Mouse (Mus musculus) neural tube, embryonic 14.5 days (tissue): ENCODE results near the gene Gm9944. TPM values are rescaled to one million over a fixed set of nuclear protein-coding genes. Genes with fewer than 3 reads are reported as not detected.

Experiments
- ATAC-seq: fragments of 200-750 bp; cut with Nextera tagmentation; 2 replicates; pipeline ENCODE4 v1.8.0; 2017; ENCODE audit warnings: low read depth, mild to moderate bottlenecking, moderate TSS enrichment, moderate library complexity
- H3K27ac ChIP-seq: fragments of 300-500 bp; sonication (generic); 2 replicates; pipeline ENCODE4 v1.5.1; 2014; ENCODE audit warnings: low read depth, mild to moderate bottlenecking, control low read depth, low read length, moderate library complexity, mixed read lengths
- H3K27me3 ChIP-seq: fragments of 300-500 bp; sonication (generic); 2 replicates; pipeline ENCODE4 v1.6.1; 2014; ENCODE audit warnings: low read length; ENCODE audit not compliant: control insufficient read depth, insufficient read depth
- H3K36me3 ChIP-seq: fragments of 300-500 bp; sonication (generic); 2 replicates; pipeline ENCODE4 v1.6.1; 2014; ENCODE audit warnings: low read length, mixed read lengths; ENCODE audit not compliant: control insufficient read depth, insufficient read depth
- H3K4me1 ChIP-seq: fragments of 300-500 bp; sonication (generic); 2 replicates; pipeline ENCODE4 v1.6.1; 2014; ENCODE audit warnings: low read length; ENCODE audit not compliant: control insufficient read depth, insufficient read depth
- H3K4me2 ChIP-seq: fragments of 300-500 bp; sonication (generic); 2 replicates; pipeline ENCODE4 v1.6.1; 2014; ENCODE audit warnings: mild to moderate bottlenecking, low read depth, low read length, control low read depth
- H3K4me3 ChIP-seq: fragments of 300-500 bp; sonication (generic); 2 replicates; pipeline ENCODE4 v1.5.1; 2014; ENCODE audit warnings: low read depth, low read length, control low read depth, mixed read lengths
- H3K9ac ChIP-seq: fragments of 300-500 bp; sonication (generic); replicated peaks from 2 replicates; pipeline ENCODE4 v1.6.1; 2014; ENCODE audit warnings: low read depth, mild to moderate bottlenecking, control low read depth, low read length, mixed read lengths
- H3K9me3 ChIP-seq: fragments of 300-500 bp; sonication (generic); 2 replicates; pipeline ENCODE4 v1.6.1; 2016; ENCODE audit warnings: low read length; ENCODE audit not compliant: control insufficient read depth
- WGBS: fragments of 180-500 bp; shearing (Covaris S2); extraction: QIAGEN DNeasy Blood & Tissue Kit; methylation state at CpG from one replicate; pipeline ENCODE4 v1.1.7; 2014; 5-methylcytosine and 5-hydroxymethylcytosine counted together
- polyA plus RNA-seq: library from polyadenylated mRNA; unstranded; fragments of >200 nt; fragmentation: Nextera tagmentation; extraction: Ambion mirVana; gene quantifications from 2 replicates; pipeline ENCODE4 v1.2.1, GENCODE M21; 2014

The Gm9944 gene
- polyA plus RNA-seq, 1 experiment from 2014 or later, result not detected

DNA sequence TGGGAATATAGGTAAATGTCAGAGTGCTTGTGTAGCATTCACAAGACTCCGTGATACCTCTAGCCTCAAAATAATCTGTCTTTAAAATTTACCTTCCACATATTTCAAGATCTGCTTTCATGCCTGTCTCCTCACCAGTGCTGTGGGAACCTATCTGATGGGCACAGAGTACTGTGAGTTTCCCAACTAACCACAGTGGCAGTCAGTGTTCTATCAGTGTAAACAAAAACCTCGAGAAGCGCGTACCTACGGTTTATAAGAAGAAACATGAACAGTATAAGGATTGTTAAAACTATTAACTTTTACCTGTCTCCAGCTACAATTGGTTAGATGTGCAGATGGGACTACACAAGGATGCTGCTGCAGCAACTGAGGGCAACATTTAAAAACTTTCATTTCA is 19.9 kb downstream of the Gm9944 start:
- Histone ChIP-seq H3K9me3 (no peaks in the 10 kb centered on the region), H3K9ac (no peak overlapping the region), H3K27me3 (no peaks in the 10 kb centered on the region), H3K36me3 (no peaks in the 10 kb centered on the region), H3K4me2 (no peak overlapping the region), H3K4me3 (no peak overlapping the region), H3K27ac (no peak overlapping the region), H3K4me1 (no peaks in the 10 kb centered on the region)
- ATAC-seq, result no peak
- 93% methylated on average over 5 of the region's 5 CpGs for whole genome bisulfite sequencing

DNA sequence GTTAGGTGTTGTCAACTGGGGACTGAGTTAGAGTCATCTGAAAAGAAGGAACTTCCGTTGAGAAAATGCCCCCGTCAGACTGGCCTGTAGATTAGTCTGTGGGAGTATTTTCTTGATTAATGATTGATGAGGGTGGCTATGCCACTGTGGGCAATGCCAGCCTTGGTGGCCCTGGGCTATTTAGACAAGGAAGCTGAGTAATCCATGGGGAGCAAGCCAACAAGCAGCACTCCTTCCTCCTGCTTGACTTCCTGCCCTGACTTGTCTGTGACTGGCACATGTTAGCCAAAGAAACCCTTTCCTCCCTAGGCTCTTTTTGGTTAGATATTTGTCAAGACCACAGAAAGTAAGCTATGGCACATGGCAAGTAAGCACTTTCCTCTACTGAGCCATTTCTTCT is 22.4 kb downstream of the Gm9944 start:
- Histone ChIP-seq H3K4me2 (no peak overlapping the region), H3K36me3 (no peaks in the 10 kb centered on the region), H3K4me1 (no peaks in the 10 kb centered on the region), H3K4me3 (no peak overlapping the region), H3K9ac (no peak overlapping the region), H3K9me3 (no peaks in the 10 kb centered on the region), H3K27me3 (no peaks in the 10 kb centered on the region), H3K27ac (no peak overlapping the region)
- no peak for ATAC-seq
- WGBS, result 92% methylated on average over 2 of the region's 2 CpGs

DNA sequence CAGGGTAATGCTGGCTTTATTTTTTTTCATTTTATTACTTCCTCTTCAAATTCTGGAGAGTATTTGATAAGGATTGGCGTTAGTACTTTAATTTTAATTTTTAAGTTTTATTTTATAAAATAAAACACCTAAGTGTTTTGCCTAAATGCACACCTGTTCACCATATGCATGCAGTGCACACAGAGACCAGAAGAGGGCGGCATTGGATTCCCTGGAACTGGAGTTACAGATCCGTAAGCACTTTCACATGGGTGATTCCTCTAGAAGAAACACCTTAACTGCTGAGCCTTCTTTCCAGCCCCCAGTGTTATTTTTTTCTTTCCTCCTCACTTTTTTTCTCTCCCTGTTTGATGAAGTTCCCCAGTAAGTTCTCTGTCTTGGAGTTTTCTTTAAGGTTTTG is 24.2 kb downstream of the Gm9944 start:
- no peaks in the 10 kb centered on the region for H3K9me3 ChIP-seq
- no peak overlapping the region for H3K9ac ChIP-seq
- no peaks in the 10 kb centered on the region for H3K36me3 ChIP-seq
- H3K27me3 ChIP-seq, result no peaks in the 10 kb centered on the region
- 24% methylated on average over 3 of the region's 3 CpGs for WGBS
- H3K4me1 ChIP-seq, result no peaks in the 10 kb centered on the region
- ATAC-seq, result no peak
- no peak overlapping the region for H3K27ac ChIP-seq
- no peak overlapping the region for H3K4me3 ChIP-seq
- H3K4me2 ChIP-seq, result no peak overlapping the region

- Histone ChIP-seq H3K4me1 (no peaks in the 10 kb centered on the region), H3K9me3 (no peaks in the 10 kb centered on the region; the same call in 1 of the 2 replicates), H3K4me3 (no peak overlapping the region), H3K27me3 (no peaks in the 10 kb centered on the region), H3K36me3 (no peaks in the 10 kb centered on the region), H3K27ac (no peak overlapping the region), H3K4me2 (no peak overlapping the region), H3K9ac (no peak overlapping the region)
- ATAC-seq, result no peak
- WGBS, result 82% methylated on average over 5 of the region's 5 CpGs
Observed at GRCm38 (mm10) chr4:144424590-144424989, 28.5 kb downstream of the Gm9944 start.

GRCm38 (mm10) chr4:144420644-144421043 is 32.5 kb downstream of the Gm9944 start:
- no peak overlapping the region for H3K4me2 ChIP-seq
- no peak overlapping the region for H3K27ac ChIP-seq
- H3K9ac ChIP-seq, result no peak overlapping the region
- ATAC-seq, result no peak
- no peaks in the 10 kb centered on the region for H3K27me3 ChIP-seq
- H3K4me1 ChIP-seq, result no peaks in the 10 kb centered on the region
- no peak overlapping the region for H3K4me3 ChIP-seq
- H3K36me3 ChIP-seq, result no peaks in the 10 kb centered on the region
- no peaks in the 10 kb centered on the region; the same call in 1 of the 2 replicates for H3K9me3 ChIP-seq

GRCm38 (mm10) chr4:144408290-144408689 is 44.8 kb downstream of the Gm9944 start, which contains the start of gene Pramef12:
Gene Pramef12, minus strand, starts transcription at chr4:144408464.
- no peak within 1 kb of the TSS for H3K9ac ChIP-seq
- no peaks in the 10 kb centered on the region for H3K9me3 ChIP-seq
- H3K36me3 ChIP-seq, result no peaks in the 10 kb centered on the region
- no peak for ATAC-seq
- 79% methylated on average over 9 of the region's 9 CpGs for WGBS
- H3K4me3 ChIP-seq, result no peak within 1 kb of the TSS
- no peaks in the 10 kb centered on the region for H3K4me1 ChIP-seq
- no peaks in the 10 kb centered on the region for H3K27me3 ChIP-seq
- no peak within 1 kb of the TSS for H3K4me2 ChIP-seq
- H3K27ac ChIP-seq, result no peak within 1 kb of the TSS

GRCm38 (mm10) chr4:144406261-144406660 is 46.9 kb downstream of the Gm9944 start:
- H3K4me2 ChIP-seq, result no peak overlapping the region
- H3K27ac ChIP-seq, result no peak overlapping the region
- no peaks in the 10 kb centered on the region for H3K36me3 ChIP-seq
- no peak overlapping the region for H3K9ac ChIP-seq
- H3K4me3 ChIP-seq, result no peak overlapping the region
- WGBS, result 59% methylated on average over 3 of the region's 3 CpGs
- ATAC-seq, result no peak
- no peaks in the 10 kb centered on the region for H3K4me1 ChIP-seq
- H3K9me3 ChIP-seq, result no peaks in the 10 kb centered on the region
- no peaks in the 10 kb centered on the region for H3K27me3 ChIP-seq

DNA sequence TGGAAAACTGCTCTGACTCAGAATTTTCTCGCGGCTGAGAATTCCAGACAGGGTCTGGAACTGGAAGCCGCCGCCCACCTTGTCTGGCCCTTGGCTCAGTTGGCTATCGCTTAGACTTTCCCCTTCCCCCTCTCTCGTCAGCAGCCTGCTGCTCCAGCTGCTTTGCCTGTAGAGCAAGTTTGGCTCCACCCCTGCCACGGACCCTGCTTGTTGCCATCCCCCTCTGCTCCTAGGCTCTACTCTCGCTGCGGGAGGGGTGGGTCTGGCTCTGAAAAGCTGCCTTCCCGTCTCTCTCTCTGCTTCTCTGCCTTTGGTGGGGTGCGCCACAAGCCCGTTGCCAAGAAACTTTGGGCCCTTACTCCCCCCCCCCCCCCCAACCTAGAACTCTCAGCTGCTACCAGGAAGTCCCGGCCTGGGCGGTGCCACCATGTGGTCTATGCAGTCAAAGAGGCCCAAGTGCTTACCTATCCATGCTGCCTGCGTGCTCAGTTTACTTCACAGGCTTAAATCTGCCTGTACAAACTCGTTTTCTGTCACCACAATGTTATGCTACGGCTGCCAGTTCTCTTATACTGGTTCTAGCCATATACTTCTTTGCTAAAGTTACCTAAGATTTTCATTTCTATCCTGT is 48.5 kb downstream of the Gm9944 start:
- Histone ChIP-seq H3K27me3 (no peaks in the 10 kb centered on the region), H3K27ac (no peak overlapping the region), H3K4me2 (peak overlapping the region; percentile 23; the same call in 1 of the 2 replicates), H3K9me3 (no peaks in the 10 kb centered on the region), H3K4me1 (no peaks in the 10 kb centered on the region), H3K4me3 (no peak overlapping the region), H3K36me3 (no peaks in the 10 kb centered on the region), H3K9ac (no peak overlapping the region)
- 9% methylated on average over 17 of the region's 17 CpGs for WGBS
- ATAC-seq, result no peak
